Mouse (Mus musculus): ENCODE data around the gene Stk33.

- no peak for TF ChIP-seq CTCF (IDR thresholded peaks at IDR 0.05; ENCODE audit: low read depth)
- TF ChIP-seq EP300 (IDR thresholded peaks at IDR 0.05; ENCODE audit: low read depth): no peak
These were observed 171.5 kb downstream of the Stk33 start for GRCm38 (mm10) chr7:109267370-109267769.

All from liver, postnatal 0 days (tissue).